Mouse (Mus musculus): ENCODE data around the gene Ankrd28. TPM values are rescaled to one million over a fixed set of nuclear protein-coding genes. Genes with fewer than 3 reads are reported as not detected.
"Not testable (repeated sequence)": the region's sequence is repeated elsewhere in the genome, so short reads cannot be mapped to it uniquely, and the experiment has no call there.

Gene Ankrd28
- 11.9 and 13.2 TPM in 2 replicates for polyA plus RNA-seq (2014; fragmentation: Nextera tagmentation; extraction: Ambion mirVana)

DNA sequence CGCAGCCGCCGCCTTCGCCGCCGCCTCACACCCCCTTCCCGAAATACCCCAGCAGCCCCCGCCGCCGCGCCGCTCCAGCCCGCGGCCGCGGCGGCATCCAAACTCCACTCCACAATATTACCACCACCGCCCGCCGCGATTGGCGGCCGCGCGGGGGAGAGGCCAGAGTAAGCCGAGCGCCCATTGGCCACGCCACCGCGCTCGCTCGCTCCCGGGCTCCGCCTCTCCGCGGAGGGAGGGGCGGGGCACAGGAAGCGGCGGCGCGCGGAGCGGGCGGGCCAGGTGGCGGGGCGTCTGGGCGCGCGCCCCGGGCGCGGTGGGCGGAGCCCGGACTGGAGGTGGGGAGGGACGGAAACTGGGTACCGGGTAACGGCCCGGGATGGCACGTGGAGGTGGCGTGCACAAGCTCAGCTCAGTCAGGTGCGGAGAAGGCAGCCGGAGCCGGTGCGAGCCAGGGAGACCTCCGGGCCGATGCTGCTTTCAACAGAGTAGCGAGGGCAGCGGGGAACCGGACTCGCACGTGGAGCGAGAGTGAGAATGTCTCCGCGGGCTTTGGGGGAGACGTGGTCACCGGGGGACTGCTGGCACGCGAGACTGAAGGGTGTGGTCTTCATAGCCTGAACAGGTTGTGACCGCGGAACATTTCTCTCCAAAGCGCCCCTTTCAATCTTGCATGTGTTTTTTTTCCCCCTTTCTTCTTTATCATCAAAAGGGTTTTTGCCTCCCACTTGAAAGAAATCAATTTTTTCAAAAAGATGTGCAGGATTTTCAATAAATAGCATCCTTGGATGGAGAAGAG, at the start of gene Ankrd28:
TSS of gene Ankrd28 (minus strand) at position 81 of the 799 bp plus-strand sequence.
- Histone ChIP-seq H3K4me2 (ENCODE audit: low read depth, low read length) (peak within 1 kb of the TSS; percentile 89), H3K4me3 (ENCODE audit: low read depth, low read length) (peak within 1 kb of the TSS; percentile 86), H3K4me1 (ENCODE audit: control insufficient read depth, insufficient read depth, low read length) (0 out of 2 replicates have a peak, but pooled peaks cover 3% of the 10 kb centered on the region), H3K9ac (ENCODE audit: low read depth, low read length) (peak within 1 kb of the TSS; percentile 83), H3K27ac (replicated peaks; ENCODE audit: low read depth, low read length) (peak within 1 kb of the TSS; percentile 88), H3K9me3 (ENCODE audit: control insufficient read depth, low read length) (no peaks in the 10 kb centered on the region), H3K36me3 (ENCODE audit: control insufficient read depth, insufficient read depth, low read length) (no peaks in the 10 kb centered on the region), H3K27me3 (replicated peaks; ENCODE audit: control insufficient read depth, insufficient read depth, low read length) (no peaks in the 10 kb centered on the region)
- WGBS: 1% methylated on average over 53 of the region's 81 CpGs
- peak; percentile 98 for DNase-seq (ENCODE audit: low spot score)
- peak; percentile 99 for ATAC-seq (ENCODE audit: low read depth)

DNA sequence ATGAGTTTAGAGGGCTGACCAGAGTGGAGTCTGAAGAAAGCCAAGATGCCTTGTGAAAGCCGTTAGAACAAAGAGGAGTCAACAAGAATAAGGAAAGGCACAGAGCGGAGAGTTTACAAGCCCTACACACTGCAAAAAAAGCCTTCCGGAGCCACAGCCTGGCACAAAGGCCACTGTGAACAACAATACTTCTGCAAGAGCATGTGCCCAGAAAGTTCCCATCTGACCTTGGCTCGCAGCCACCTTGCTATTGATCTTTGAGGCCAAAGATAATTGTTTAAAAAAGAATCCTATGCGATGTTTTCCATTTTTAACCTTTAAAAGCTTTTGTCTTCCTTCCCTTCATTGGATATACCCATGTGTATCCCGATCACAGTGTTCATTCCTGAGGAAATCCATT, 49.0 kb upstream of the Ankrd28 start:
- DNase-seq (ENCODE audit: low spot score): no peak
- Histone ChIP-seq H3K4me3 (ENCODE audit: low read depth, low read length) (no peak overlapping the region), H3K27ac (replicated peaks; ENCODE audit: low read depth, low read length) (no peak overlapping the region), H3K36me3 (ENCODE audit: control insufficient read depth, insufficient read depth, low read length) (no peaks in the 10 kb centered on the region), H3K27me3 (replicated peaks; ENCODE audit: control insufficient read depth, insufficient read depth, low read length) (no peaks in the 10 kb centered on the region), H3K4me1 (ENCODE audit: control insufficient read depth, insufficient read depth, low read length) (no peaks in the 10 kb centered on the region), H3K9ac (ENCODE audit: low read depth, low read length) (no peak overlapping the region), H3K9me3 (ENCODE audit: control insufficient read depth, low read length) (no peaks in the 10 kb centered on the region), H3K4me2 (ENCODE audit: low read depth, low read length) (no peak overlapping the region)
- WGBS: 86% methylated on average over 6 of the region's 6 CpGs
- ATAC-seq (ENCODE audit: low read depth): no peak

DNA sequence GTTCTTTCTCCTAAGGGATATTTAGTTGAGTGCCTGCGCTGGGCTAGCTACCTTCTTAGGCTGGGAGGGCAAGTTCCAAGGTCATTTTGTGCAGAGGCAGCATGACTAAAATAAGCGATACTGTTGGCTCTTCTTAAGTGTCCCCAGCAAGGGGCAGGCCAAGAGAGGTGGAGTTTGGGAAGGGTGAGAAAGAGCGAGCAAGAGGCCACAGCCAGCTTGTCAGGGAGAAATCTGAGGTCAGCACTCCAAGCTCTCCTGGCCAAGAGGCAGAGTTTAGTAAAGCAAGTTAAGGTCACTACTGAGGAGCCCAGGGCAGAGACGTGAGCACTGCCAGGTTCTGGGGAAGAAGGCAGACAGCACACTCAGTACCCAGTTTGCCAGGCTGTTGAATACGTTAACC, 41.7 kb upstream of the Ankrd28 start:
- DNase-seq (ENCODE audit: low spot score): no peak
- no peak overlapping the region for H3K4me2 ChIP-seq (ENCODE audit: low read depth, low read length)
- no peak overlapping the region for H3K9ac ChIP-seq (ENCODE audit: low read depth, low read length)
- H3K4me1 ChIP-seq (ENCODE audit: control insufficient read depth, insufficient read depth, low read length): no peaks in the 10 kb centered on the region
- H3K4me3 ChIP-seq (ENCODE audit: low read depth, low read length): no peak overlapping the region
- no peak for ATAC-seq (ENCODE audit: low read depth)
- H3K36me3 ChIP-seq (ENCODE audit: control insufficient read depth, insufficient read depth, low read length): no peaks in the 10 kb centered on the region
- peaks cover 2% of the 10 kb centered on the region; the same call in 1 of the 2 replicates for H3K9me3 ChIP-seq (ENCODE audit: control insufficient read depth, low read length)
- WGBS: 73% methylated on average over 5 of the region's 5 CpGs
- no peaks in the 10 kb centered on the region for H3K27me3 ChIP-seq (replicated peaks; ENCODE audit: control insufficient read depth, insufficient read depth, low read length)
- no peak overlapping the region for H3K27ac ChIP-seq (replicated peaks; ENCODE audit: low read depth, low read length)

DNA sequence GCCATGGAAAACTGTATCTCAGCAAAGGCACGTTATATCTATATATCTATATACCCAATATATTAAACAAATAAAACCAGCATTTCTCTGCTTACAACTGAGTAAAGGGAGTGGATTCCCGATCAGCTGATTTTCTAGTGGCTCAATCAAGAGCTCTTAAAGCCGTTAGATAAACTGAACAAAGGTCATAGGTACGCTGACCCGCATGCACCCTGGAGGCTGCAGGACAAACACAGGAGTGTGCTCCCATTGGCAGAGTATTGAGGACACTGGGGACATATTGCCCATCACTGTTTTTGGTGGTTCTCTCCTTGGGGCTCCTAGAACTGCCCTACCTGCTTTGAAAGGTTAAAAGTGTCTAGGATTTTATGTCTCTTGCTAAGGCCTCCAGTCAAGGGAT, 40.0 kb upstream of the Ankrd28 start:
- Histone ChIP-seq H3K4me2 (ENCODE audit: low read depth, low read length) (no peak overlapping the region), H3K4me3 (ENCODE audit: low read depth, low read length) (no peak overlapping the region), H3K36me3 (ENCODE audit: control insufficient read depth, insufficient read depth, low read length) (no peaks in the 10 kb centered on the region), H3K27ac (replicated peaks; ENCODE audit: low read depth, low read length) (no peak overlapping the region), H3K9ac (ENCODE audit: low read depth, low read length) (no peak overlapping the region), H3K27me3 (replicated peaks; ENCODE audit: control insufficient read depth, insufficient read depth, low read length) (no peaks in the 10 kb centered on the region), H3K4me1 (ENCODE audit: control insufficient read depth, insufficient read depth, low read length) (no peaks in the 10 kb centered on the region), H3K9me3 (ENCODE audit: control insufficient read depth, low read length) (peaks cover 15% of the 10 kb centered on the region)
- ATAC-seq (ENCODE audit: low read depth) (no peak), DNase-seq (ENCODE audit: low spot score) (no peak)
- WGBS: 84% methylated on average over 5 of the region's 5 CpGs

DNA sequence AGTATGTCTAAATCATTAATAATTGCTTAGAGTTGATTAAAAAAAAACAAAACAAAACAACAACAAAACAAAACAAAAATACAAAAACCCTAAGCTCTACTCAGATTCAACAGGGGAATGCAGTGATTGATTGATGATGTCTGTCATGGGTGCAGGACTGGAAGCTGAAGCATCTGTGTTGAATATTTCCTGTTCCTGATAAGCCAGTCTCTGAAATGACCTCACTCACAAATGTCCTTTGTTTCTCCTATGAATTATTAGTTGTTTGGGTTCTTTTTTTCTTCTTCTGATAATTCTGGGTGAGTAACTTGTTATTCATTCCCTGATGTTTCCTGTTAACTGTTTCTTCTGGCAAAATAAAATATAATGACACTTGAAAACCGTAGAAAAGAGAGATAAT, 38.1 kb upstream of the Ankrd28 start:
- DNase-seq (ENCODE audit: low spot score) (no peak), ATAC-seq (ENCODE audit: low read depth) (no peak)
- no peak overlapping the region for H3K27ac ChIP-seq (replicated peaks; ENCODE audit: low read depth, low read length)
- no peaks in the 10 kb centered on the region for H3K36me3 ChIP-seq (ENCODE audit: control insufficient read depth, insufficient read depth, low read length)
- H3K9me3 ChIP-seq (ENCODE audit: control insufficient read depth, low read length): peaks cover 19% of the 10 kb centered on the region
- no peaks in the 10 kb centered on the region for H3K27me3 ChIP-seq (replicated peaks; ENCODE audit: control insufficient read depth, insufficient read depth, low read length)
- H3K4me2 ChIP-seq (ENCODE audit: low read depth, low read length): no peak overlapping the region
- H3K4me1 ChIP-seq (ENCODE audit: control insufficient read depth, insufficient read depth, low read length): no peaks in the 10 kb centered on the region
- no peak overlapping the region for H3K9ac ChIP-seq (ENCODE audit: low read depth, low read length)
- 55% methylated on average over 1 of the region's 1 CpGs for WGBS
- no peak overlapping the region for H3K4me3 ChIP-seq (ENCODE audit: low read depth, low read length)

DNA sequence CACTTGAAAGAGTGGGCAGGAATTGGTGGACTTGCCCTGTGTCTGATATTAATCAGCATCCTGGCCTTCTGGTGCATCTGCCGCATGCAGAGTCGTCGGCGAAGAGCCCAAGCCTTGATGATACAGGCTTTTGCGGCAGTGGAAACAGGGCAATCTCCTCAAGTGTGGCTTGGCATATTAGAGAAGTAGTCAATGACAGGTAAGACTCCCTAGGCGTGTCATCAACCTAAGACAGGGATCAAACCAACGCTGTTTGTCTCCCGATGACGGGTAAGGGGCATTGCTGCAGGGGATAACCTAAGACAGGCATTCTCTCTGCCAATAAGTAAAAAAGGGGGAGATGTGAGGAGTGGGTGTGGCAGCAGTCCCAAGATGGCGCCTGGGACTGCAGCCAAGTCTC, 35.9 kb upstream of the Ankrd28 start:
- ATAC-seq (ENCODE audit: low read depth); H3K27me3 ChIP-seq (replicated peaks; ENCODE audit: control insufficient read depth, insufficient read depth, low read length); H3K4me3 ChIP-seq (ENCODE audit: low read depth, low read length); DNase-seq (ENCODE audit: low spot score); H3K4me2 ChIP-seq (ENCODE audit: low read depth, low read length); H3K9ac ChIP-seq (ENCODE audit: low read depth, low read length); H3K27ac ChIP-seq (replicated peaks; ENCODE audit: low read depth, low read length); H3K4me1 ChIP-seq (ENCODE audit: control insufficient read depth, insufficient read depth, low read length); H3K36me3 ChIP-seq (ENCODE audit: control insufficient read depth, insufficient read depth, low read length): not testable (repeated sequence)
- WGBS: 94% methylated on average over 10 of the region's 10 CpGs
- H3K9me3 ChIP-seq (ENCODE audit: control insufficient read depth, low read length): peaks cover 22% of the 10 kb centered on the region

DNA sequence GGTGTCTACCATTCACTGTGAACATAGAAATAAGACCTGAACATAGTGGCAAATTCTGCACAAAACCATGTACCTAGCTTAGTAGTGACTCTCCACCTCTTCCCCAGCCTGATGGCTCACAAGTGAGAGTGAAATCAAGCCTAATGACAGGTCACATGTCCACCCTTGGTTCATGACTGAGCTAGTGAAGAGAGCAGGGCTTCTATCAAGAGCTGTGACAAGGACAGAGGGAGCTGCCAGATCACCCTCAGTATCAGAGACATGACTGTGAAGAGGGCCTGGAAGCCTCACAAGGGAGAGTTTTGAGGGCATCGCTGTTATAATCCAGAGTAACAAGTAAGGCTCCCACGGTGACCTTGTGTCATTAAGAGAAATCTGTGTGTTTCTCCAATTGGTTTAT, 28.2 kb upstream of the Ankrd28 start:
- Histone ChIP-seq H3K9ac (ENCODE audit: low read depth, low read length) (no peak overlapping the region), H3K4me3 (ENCODE audit: low read depth, low read length) (no peak overlapping the region), H3K36me3 (ENCODE audit: control insufficient read depth, insufficient read depth, low read length) (no peaks in the 10 kb centered on the region), H3K4me1 (ENCODE audit: control insufficient read depth, insufficient read depth, low read length) (no peaks in the 10 kb centered on the region; the same call in 1 of the 2 replicates), H3K9me3 (ENCODE audit: control insufficient read depth, low read length) (0 out of 2 replicates have a peak, but pooled peaks cover 3% of the 10 kb centered on the region), H3K4me2 (ENCODE audit: low read depth, low read length) (no peak overlapping the region), H3K27ac (replicated peaks; ENCODE audit: low read depth, low read length) (no peak overlapping the region), H3K27me3 (replicated peaks; ENCODE audit: control insufficient read depth, insufficient read depth, low read length) (no peaks in the 10 kb centered on the region)
- ATAC-seq (ENCODE audit: low read depth): no peak
- WGBS: 85% methylated on average over 2 of the region's 2 CpGs
- no peak for DNase-seq (ENCODE audit: low spot score)

DNA sequence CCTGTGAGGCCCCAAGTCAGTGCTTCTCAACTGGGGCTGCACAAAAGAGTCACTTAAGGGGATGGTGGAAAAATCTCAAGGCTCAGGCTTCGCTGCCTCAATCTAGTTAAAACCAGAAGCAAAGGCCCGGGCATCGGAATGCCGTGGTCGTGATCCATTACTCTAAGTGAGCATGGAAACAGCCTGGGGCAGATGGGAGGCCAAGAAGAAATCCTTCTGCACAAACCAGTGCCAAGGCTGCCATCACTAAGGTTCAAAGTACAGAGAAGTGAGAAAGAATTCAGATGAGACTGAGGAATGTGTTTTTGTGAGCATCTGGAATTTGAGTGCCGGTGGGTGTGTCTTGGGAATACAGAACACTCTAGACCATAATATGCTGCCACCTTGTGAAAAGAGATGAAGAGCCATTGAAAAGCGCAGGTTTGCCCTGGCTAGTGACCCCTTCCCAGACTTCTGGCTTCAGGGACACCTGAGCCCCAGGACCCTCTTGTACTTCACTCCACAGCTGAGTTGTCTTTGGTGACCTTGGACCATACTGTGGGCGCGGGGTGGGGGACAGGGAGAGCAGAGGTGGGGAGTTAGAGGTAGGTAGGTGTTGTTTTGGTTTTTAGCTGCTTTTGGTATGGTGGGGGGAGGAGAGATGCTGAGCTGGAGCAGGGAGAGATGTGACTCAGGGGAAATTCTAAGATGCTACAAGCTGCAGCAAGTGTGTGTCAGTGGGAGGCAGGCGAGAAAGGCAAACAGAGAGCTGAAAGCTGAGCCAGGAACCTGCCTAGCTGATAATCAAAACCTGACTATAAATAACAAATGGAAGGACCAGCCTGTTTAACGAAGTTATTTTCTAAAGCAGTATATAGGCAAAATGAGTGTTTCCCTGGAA, 26.9 kb upstream of the Ankrd28 start:
- DNase-seq (ENCODE audit: low spot score): peak; percentile 50
- no peak for ATAC-seq (ENCODE audit: low read depth)
- Histone ChIP-seq H3K9me3 (ENCODE audit: control insufficient read depth, low read length) (no peaks in the 10 kb centered on the region), H3K4me3 (ENCODE audit: low read depth, low read length) (no peak overlapping the region), H3K36me3 (ENCODE audit: control insufficient read depth, insufficient read depth, low read length) (no peaks in the 10 kb centered on the region), H3K27ac (replicated peaks; ENCODE audit: low read depth, low read length) (no peak overlapping the region), H3K27me3 (replicated peaks; ENCODE audit: control insufficient read depth, insufficient read depth, low read length) (no peaks in the 10 kb centered on the region), H3K9ac (ENCODE audit: low read depth, low read length) (no peak overlapping the region), H3K4me2 (ENCODE audit: low read depth, low read length) (no peak overlapping the region), H3K4me1 (ENCODE audit: control insufficient read depth, insufficient read depth, low read length) (no peaks in the 10 kb centered on the region; the same call in 1 of the 2 replicates)
- 45% methylated on average over 11 of the region's 11 CpGs for WGBS
